Mouse (Mus musculus) intestine, embryonic 16.5 days (tissue): ENCODE measurements around the gene Apbb2. TPM values are rescaled to one million over a fixed set of nuclear protein-coding genes. Genes with fewer than 3 reads are reported as not detected.

Experiments
- ATAC-seq: fragments of 200-750 bp; cut with Nextera tagmentation; 2 replicates; pipeline ENCODE4 v1.8.0; 2017; ENCODE audit warnings: moderate TSS enrichment, moderate library complexity
- H3K27ac ChIP-seq: fragments of 300-500 bp; sonication (generic); 2 replicates; pipeline ENCODE4 v1.5.1; 2014; ENCODE audit warnings: mild to moderate bottlenecking, low read length
- H3K27me3 ChIP-seq: fragments of 300-500 bp; sonication (generic); replicated peaks from 2 replicates; pipeline ENCODE4 v1.6.1; 2014; ENCODE audit warnings: low read length, control low read depth, mixed read lengths; ENCODE audit not compliant: control insufficient read depth, insufficient read depth
- H3K36me3 ChIP-seq: fragments of 300-500 bp; sonication (generic); 2 replicates; pipeline ENCODE4 v1.6.1; 2014; ENCODE audit warnings: low read length, control low read depth; ENCODE audit not compliant: control insufficient read depth, insufficient read depth
- H3K4me1 ChIP-seq: fragments of 300-500 bp; sonication (generic); 2 replicates; pipeline ENCODE4 v1.6.1; 2014; ENCODE audit warnings: low read length, control low read depth, mixed read lengths; ENCODE audit not compliant: control insufficient read depth, insufficient read depth
- H3K4me2 ChIP-seq: fragments of 300-500 bp; sonication (generic); 2 replicates; pipeline ENCODE4 v1.6.1; 2014; ENCODE audit warnings: low read depth, low read length, control low read depth
- H3K4me3 ChIP-seq: fragments of 300-500 bp; sonication (generic); 2 replicates; pipeline ENCODE4 v1.5.1; 2014; ENCODE audit warnings: mild to moderate bottlenecking, low read length
- H3K9ac ChIP-seq: fragments of 300-500 bp; sonication (generic); 2 replicates; pipeline ENCODE4 v1.6.1; 2014; ENCODE audit warnings: low read depth, low read length
- H3K9me3 ChIP-seq: fragments of 300-500 bp; sonication (generic); 2 replicates; pipeline ENCODE4 v1.6.1; 2016; ENCODE audit warnings: low read length, control low read depth; ENCODE audit not compliant: control insufficient read depth
- WGBS: fragments of 180-500 bp; shearing (Covaris S2); extraction: QIAGEN DNeasy Blood & Tissue Kit; methylation state at CpG from one replicate; pipeline ENCODE4 v1.1.7; 2014; 5-methylcytosine and 5-hydroxymethylcytosine counted together
- polyA plus RNA-seq: library from polyadenylated mRNA; unstranded; fragments of >200 nt; fragmentation: Nextera tagmentation; extraction: Ambion mirVana; gene quantifications from 2 replicates; pipeline ENCODE4 v1.2.1, GENCODE M21; 2015

Apbb2 gene
- polyA plus RNA-seq, 1 experiment from 2014 or later = 31.2 TPM

- Histone ChIP-seq H3K4me2 (no peak overlapping the region), H3K9ac (no peak overlapping the region), H3K4me1 (peaks cover 5% of the 10 kb centered on the region; the same call in 1 of the 2 replicates), H3K36me3 (no peaks in the 10 kb centered on the region), H3K9me3 (peaks cover 6% of the 10 kb centered on the region; the same call in 1 of the 2 replicates), H3K27me3 (no peaks in the 10 kb centered on the region), H3K4me3 (no peak overlapping the region), H3K27ac (no peak overlapping the region)
- whole genome bisulfite sequencing = 50% methylated on average over 12 of the region's 12 CpGs
- ATAC-seq = no peak; the same call in 1 of the 2 replicates
These were observed 71.5 kb downstream of the Apbb2 start for GRCm38 (mm10) chr5:66546969-66547511.

- Histone ChIP-seq H3K27ac (no peak overlapping the region), H3K9ac (no peak overlapping the region), H3K4me1 (peaks cover 5% of the 10 kb centered on the region; the same call in 1 of the 2 replicates), H3K27me3 (no peaks in the 10 kb centered on the region), H3K4me3 (no peak overlapping the region), H3K9me3 (peaks cover 6% of the 10 kb centered on the region; the same call in 1 of the 2 replicates), H3K4me2 (no peak overlapping the region), H3K36me3 (no peaks in the 10 kb centered on the region)
- ATAC-seq = no peak
- WGBS = 67% methylated on average over 10 of the region's 10 CpGs
These were observed 72.9 kb downstream of the Apbb2 start for GRCm38 (mm10) chr5:66545573-66546141.

- Histone ChIP-seq H3K4me1 (peaks cover 5% of the 10 kb centered on the region; the same call in 1 of the 2 replicates), H3K9me3 (peaks cover 5% of the 10 kb centered on the region; the same call in 1 of the 2 replicates), H3K36me3 (no peaks in the 10 kb centered on the region), H3K4me3 (no peak overlapping the region), H3K9ac (no peak overlapping the region), H3K27me3 (no peaks in the 10 kb centered on the region), H3K4me2 (no peak overlapping the region), H3K27ac (no peak overlapping the region)
- 85% methylated on average over 6 of the region's 6 CpGs for WGBS
- ATAC-seq = no peak
These were observed 74.8 kb downstream of the Apbb2 start for GRCm38 (mm10) chr5:66543761-66544160.

GRCm38 (mm10) chr5:66543344-66543743 is 75.2 kb downstream of the Apbb2 start:
- no peaks in the 10 kb centered on the region for H3K36me3 ChIP-seq
- peaks cover under 1% of the 10 kb centered on the region; the same call in 1 of the 2 replicates for H3K9me3 ChIP-seq
- H3K4me3 ChIP-seq = no peak overlapping the region
- peaks cover 5% of the 10 kb centered on the region; the same call in 1 of the 2 replicates for H3K4me1 ChIP-seq
- no peak overlapping the region for H3K9ac ChIP-seq
- H3K27me3 ChIP-seq = no peaks in the 10 kb centered on the region
- H3K27ac ChIP-seq = no peak overlapping the region
- no peak overlapping the region for H3K4me2 ChIP-seq
- no peak for ATAC-seq
- WGBS = 85% methylated on average over 6 of the region's 6 CpGs

GRCm38 (mm10) chr5:66542521-66542920 is 76.1 kb downstream of the Apbb2 start:
- no peak for ATAC-seq
- no peak overlapping the region for H3K4me2 ChIP-seq
- 80% methylated on average over 4 of the region's 4 CpGs for WGBS
- no peaks in the 10 kb centered on the region for H3K27me3 ChIP-seq
- H3K36me3 ChIP-seq = no peaks in the 10 kb centered on the region
- no peaks in the 10 kb centered on the region for H3K9me3 ChIP-seq
- peaks cover 5% of the 10 kb centered on the region; the same call in 1 of the 2 replicates for H3K4me1 ChIP-seq
- no peak overlapping the region for H3K4me3 ChIP-seq
- H3K9ac ChIP-seq = no peak overlapping the region
- H3K27ac ChIP-seq = no peak overlapping the region

GRCm38 (mm10) chr5:66541385-66541784 is 77.2 kb downstream of the Apbb2 start:
- Histone ChIP-seq H3K36me3 (no peaks in the 10 kb centered on the region), H3K27me3 (no peaks in the 10 kb centered on the region), H3K4me1 (no peaks in the 10 kb centered on the region), H3K4me3 (no peak overlapping the region), H3K9ac (no peak overlapping the region), H3K4me2 (no peak overlapping the region), H3K9me3 (no peaks in the 10 kb centered on the region), H3K27ac (no peak overlapping the region)
- 79% methylated on average over 4 of the region's 4 CpGs for WGBS
- ATAC-seq = no peak

GRCm38 (mm10) chr5:66540246-66540645 is 78.3 kb downstream of the Apbb2 start:
- ATAC-seq = no peak
- WGBS = 94% methylated on average over 4 of the region's 4 CpGs
- no peaks in the 10 kb centered on the region for H3K9me3 ChIP-seq
- H3K4me1 ChIP-seq = 0 out of 2 replicates have a peak, but pooled peaks cover 3% of the 10 kb centered on the region
- no peaks in the 10 kb centered on the region for H3K27me3 ChIP-seq
- no peak overlapping the region for H3K4me2 ChIP-seq
- no peak overlapping the region for H3K4me3 ChIP-seq
- H3K27ac ChIP-seq = no peak overlapping the region
- no peaks in the 10 kb centered on the region for H3K36me3 ChIP-seq
- no peak overlapping the region for H3K9ac ChIP-seq

GRCm38 (mm10) chr5:66537811-66538210 is 80.8 kb downstream of the Apbb2 start:
- no peaks in the 10 kb centered on the region for H3K36me3 ChIP-seq
- H3K4me1 ChIP-seq = 0 out of 2 replicates have a peak, but pooled peaks cover 3% of the 10 kb centered on the region
- no peak overlapping the region for H3K27ac ChIP-seq
- H3K4me3 ChIP-seq = no peak overlapping the region
- H3K4me2 ChIP-seq = no peak overlapping the region
- H3K9me3 ChIP-seq = no peaks in the 10 kb centered on the region
- 60% methylated on average over 7 of the region's 7 CpGs for WGBS
- H3K9ac ChIP-seq = no peak overlapping the region
- ATAC-seq = no peak
- H3K27me3 ChIP-seq = no peaks in the 10 kb centered on the region

- Histone ChIP-seq H3K4me2 (no peak overlapping the region), H3K9me3 (no peaks in the 10 kb centered on the region), H3K9ac (no peak overlapping the region), H3K4me3 (no peak overlapping the region), H3K27ac (no peak overlapping the region), H3K36me3 (no peaks in the 10 kb centered on the region), H3K27me3 (no peaks in the 10 kb centered on the region), H3K4me1 (0 out of 2 replicates have a peak, but pooled peaks cover 3% of the 10 kb centered on the region)
- ATAC-seq = no peak; the same call in 1 of the 2 replicates
- 36% methylated on average over 8 of the region's 8 CpGs for WGBS
These were observed 81.8 kb downstream of the Apbb2 start for GRCm38 (mm10) chr5:66536696-66537358.
